Mouse (Mus musculus) hindbrain, embryonic 14.5 days (tissue): ENCODE measurements around the gene Efemp2. TPM values are rescaled to one million over a fixed set of nuclear protein-coding genes. Genes with fewer than 3 reads are reported as not detected.

ENCODE experiments used
- ATAC-seq: fragments of 200-750 bp; cut with Nextera tagmentation; 2 replicates; pipeline ENCODE4 v1.8.0; 2017; ENCODE audit warnings: moderate number of reproducible peaks, mild to moderate bottlenecking, moderate TSS enrichment, moderate library complexity; ENCODE audit not compliant: low FRiP score
- DNase-seq: peaks from one replicate; pipeline ENCODE4 v3.0.0-alpha.2; 2015; ENCODE audit warnings: low spot score
- H3K27ac ChIP-seq: fragments of 300-500 bp; sonication (generic); 2 replicates; pipeline ENCODE4 v1.5.1; 2014; ENCODE audit warnings: mild to moderate bottlenecking, moderate library complexity
- H3K27me3 ChIP-seq: fragments of 300-500 bp; sonication (generic); 2 replicates; pipeline ENCODE4 v1.6.1; 2014; ENCODE audit warnings: mild to moderate bottlenecking, low read length, mixed read lengths; ENCODE audit not compliant: control insufficient read depth, insufficient read depth
- H3K36me3 ChIP-seq: fragments of 300-500 bp; sonication (generic); replicated peaks from 2 replicates; pipeline ENCODE4 v1.6.1; 2014; ENCODE audit not compliant: control insufficient read depth, insufficient read depth
- H3K4me1 ChIP-seq: fragments of 300-500 bp; sonication (generic); replicated peaks from 2 replicates; pipeline ENCODE4 v1.6.1; 2014; ENCODE audit warnings: antibody characterized with exemption, low read length, mixed read lengths; ENCODE audit not compliant: control insufficient read depth, insufficient read depth
- H3K4me2 ChIP-seq: fragments of 300-500 bp; sonication (generic); replicated peaks from 2 replicates; pipeline ENCODE4 v1.6.1; 2014; ENCODE audit warnings: mild to moderate bottlenecking, moderate library complexity
- H3K4me3 ChIP-seq: fragments of 300-500 bp; sonication (generic); replicated peaks from 2 replicates; pipeline ENCODE4 v1.5.1; 2014; ENCODE audit warnings: mild to moderate bottlenecking, low read length
- H3K9ac ChIP-seq: fragments of 300-500 bp; sonication (generic); 2 replicates; pipeline ENCODE4 v1.6.1; 2014
- H3K9me3 ChIP-seq: fragments of 300-500 bp; sonication (generic); 2 replicates; pipeline ENCODE4 v1.6.1; 2016; ENCODE audit warnings: low read length; ENCODE audit not compliant: control insufficient read depth
- WGBS: fragments of 180-500 bp; shearing (Covaris S2); extraction: QIAGEN DNeasy Blood & Tissue Kit; methylation state at CpG from one replicate; pipeline ENCODE4 v1.1.7; 2014; 5-methylcytosine and 5-hydroxymethylcytosine counted together
- polyA plus RNA-seq: library from polyadenylated mRNA; unstranded; fragments of >200 nt; fragmentation: Nextera tagmentation; extraction: Ambion mirVana; gene quantifications from 2 replicates; pipeline ENCODE4 v1.2.1, GENCODE M21; 2014

Gene Efemp2
- polyA plus RNA-seq, 1 experiment from 2014 or later: 37.8 TPM

DNA sequence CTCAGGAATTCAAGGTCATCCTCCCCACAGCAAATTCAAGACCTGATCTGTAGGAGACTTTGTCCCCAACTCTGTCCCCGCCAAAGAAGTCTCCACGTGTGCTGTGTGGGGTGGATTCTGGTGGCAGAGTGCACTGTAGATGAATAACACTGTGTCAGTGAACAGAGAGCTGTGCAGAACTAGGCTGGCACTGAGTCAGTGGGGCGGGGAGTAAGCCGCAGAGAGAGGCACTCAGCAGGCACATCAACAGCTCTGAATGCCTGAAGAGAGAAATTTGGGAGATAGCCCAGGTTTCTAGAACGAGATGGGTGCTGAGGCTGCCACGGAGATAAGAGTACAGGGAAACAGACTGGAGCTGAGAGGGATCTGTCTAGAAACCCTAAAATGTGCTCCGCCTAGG lies 14.7 kb upstream of the Efemp2 start:
- DNase-seq (no peak), ATAC-seq (no peak)
- no peaks in the 10 kb centered on the region for H3K27me3 ChIP-seq
- H3K9me3 ChIP-seq: no peaks in the 10 kb centered on the region
- peaks cover 28% of the 10 kb centered on the region for H3K36me3 ChIP-seq
- H3K4me1 ChIP-seq: peaks cover 42% of the 10 kb centered on the region
- no peak overlapping the region for H3K27ac ChIP-seq
- no peak overlapping the region for H3K4me2 ChIP-seq
- no peak overlapping the region for H3K4me3 ChIP-seq
- 68% methylated on average over 7 of the region's 7 CpGs for WGBS
- H3K9ac ChIP-seq: no peak overlapping the region

DNA sequence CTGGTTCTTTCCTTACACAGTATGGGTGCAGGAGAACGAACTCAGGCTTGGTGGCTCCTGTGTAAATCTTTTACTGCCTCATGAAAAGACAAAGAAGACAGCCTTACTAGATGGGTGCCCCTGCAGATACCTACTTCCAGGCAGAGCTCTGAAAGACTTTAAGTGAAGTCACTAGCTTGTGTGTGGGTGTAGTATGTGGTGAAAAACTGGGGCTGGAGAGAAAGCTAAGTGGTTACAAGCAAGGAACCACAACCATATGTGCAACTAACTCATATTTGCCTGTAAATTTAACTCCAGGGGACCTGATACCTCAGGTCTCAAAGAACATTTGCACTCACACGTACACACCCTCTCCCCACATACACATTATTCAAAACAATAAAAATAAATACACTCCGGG lies 13.9 kb upstream of the Efemp2 start:
- Histone ChIP-seq H3K9ac (peak overlapping the region; percentile 82), H3K4me2 (peak overlapping the region; percentile 95), H3K9me3 (no peaks in the 10 kb centered on the region), H3K27me3 (no peaks in the 10 kb centered on the region), H3K4me3 (peak overlapping the region; percentile 69), H3K4me1 (peaks cover 47% of the 10 kb centered on the region), H3K36me3 (peaks cover 28% of the 10 kb centered on the region), H3K27ac (peak overlapping the region; percentile 73)
- ATAC-seq (no peak), DNase-seq (no peak)
- 26% methylated on average over 3 of the region's 3 CpGs for WGBS

DNA sequence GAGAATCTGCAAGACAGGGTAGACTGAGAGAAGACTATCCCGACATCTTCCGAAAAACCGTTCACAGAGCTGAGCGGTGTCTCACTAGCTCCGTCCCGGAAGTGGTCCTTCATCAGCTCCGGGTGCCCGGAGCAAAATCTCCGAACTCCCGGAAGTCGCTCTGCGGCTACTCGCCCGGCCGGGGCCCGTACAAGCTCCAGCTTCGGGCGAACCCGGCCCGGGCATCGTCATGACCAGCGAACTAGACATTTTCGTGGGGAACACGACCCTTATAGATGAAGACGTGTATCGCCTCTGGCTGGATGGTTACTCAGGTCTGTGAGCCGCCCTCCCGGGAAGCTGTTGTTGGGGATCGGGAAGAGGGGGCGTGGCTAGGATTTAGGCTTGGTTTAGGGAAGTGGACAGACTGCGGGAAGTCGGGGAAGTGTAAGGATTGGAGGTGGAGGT lies 13.3 kb upstream of the Efemp2 start, which contains the start of gene Fibp:
Gene Fibp (plus strand): TSS at position 151 of the 447 bp plus-strand sequence.
- DNase-seq (peak; percentile 96), ATAC-seq (peak; percentile 75)
- Histone ChIP-seq H3K9me3 (no peaks in the 10 kb centered on the region), H3K4me2 (peak within 1 kb of the TSS; percentile 95), H3K27ac (peak within 1 kb of the TSS; percentile 73), H3K4me3 (peak within 1 kb of the TSS; percentile 69), H3K36me3 (peaks cover 34% of the 10 kb centered on the region), H3K9ac (peak within 1 kb of the TSS; percentile 82), H3K4me1 (peaks cover 41% of the 10 kb centered on the region), H3K27me3 (no peaks in the 10 kb centered on the region)
- under 1% methylated on average over 32 of the region's 32 CpGs for WGBS

DNA sequence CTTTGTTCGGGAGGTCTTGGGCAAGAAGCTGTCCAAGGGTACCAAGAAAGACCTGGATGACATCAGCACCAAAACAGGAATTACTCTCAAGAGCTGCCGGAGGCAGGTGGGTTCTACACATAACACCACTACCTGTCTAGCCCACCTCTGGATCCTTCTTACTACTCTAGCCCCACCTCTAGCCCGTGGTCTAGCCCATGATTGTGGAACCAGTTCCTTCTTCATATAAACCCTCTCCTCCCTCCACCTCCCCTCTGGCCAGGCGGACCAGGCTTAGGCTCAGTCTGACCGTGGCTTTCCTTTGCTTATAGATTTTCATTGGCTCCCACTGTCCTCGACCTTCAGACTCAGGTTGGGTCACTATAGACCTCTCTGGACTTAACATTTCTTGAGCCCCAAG lies 12.3 kb upstream of the Efemp2 start:
- H3K36me3 ChIP-seq: peaks cover 42% of the 10 kb centered on the region
- no peaks in the 10 kb centered on the region for H3K27me3 ChIP-seq
- no peak for ATAC-seq
- peak overlapping the region; percentile 82 for H3K9ac ChIP-seq
- peak overlapping the region; percentile 95 for H3K4me2 ChIP-seq
- peak overlapping the region; percentile 69 for H3K4me3 ChIP-seq
- H3K4me1 ChIP-seq: peaks cover 32% of the 10 kb centered on the region
- WGBS: 86% methylated on average over 6 of the region's 6 CpGs
- no peak for DNase-seq
- no peaks in the 10 kb centered on the region for H3K9me3 ChIP-seq
- H3K27ac ChIP-seq: no peak overlapping the region; the same call in 1 of the 2 replicates

DNA sequence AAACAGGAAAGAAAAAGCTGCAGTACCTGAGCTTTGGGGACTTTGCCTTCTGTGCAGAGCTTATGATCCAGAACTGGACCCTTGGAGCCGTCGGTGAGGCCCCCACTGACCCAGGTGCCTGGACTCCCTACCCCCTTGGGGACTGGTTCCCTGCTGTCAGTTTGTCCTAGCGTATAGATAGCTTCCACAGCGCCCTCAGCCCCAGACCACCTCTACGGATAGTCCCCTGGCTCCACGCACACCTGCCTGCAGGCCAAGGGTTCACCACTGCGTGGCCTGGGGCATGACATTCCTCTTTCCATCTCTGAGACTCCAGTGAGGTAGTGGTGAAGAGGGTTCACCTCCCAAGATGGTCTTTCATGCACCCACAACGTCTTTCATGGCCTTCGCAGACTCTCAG lies 10.5 kb upstream of the Efemp2 start:
- H3K9ac ChIP-seq: no peak overlapping the region
- H3K4me2 ChIP-seq: no peak overlapping the region
- no peak overlapping the region for H3K27ac ChIP-seq
- WGBS: 90% methylated on average over 9 of the region's 9 CpGs
- peaks cover 24% of the 10 kb centered on the region for H3K4me1 ChIP-seq
- no peak for DNase-seq
- H3K4me3 ChIP-seq: no peak overlapping the region
- peaks cover 60% of the 10 kb centered on the region for H3K36me3 ChIP-seq
- H3K27me3 ChIP-seq: no peaks in the 10 kb centered on the region
- no peak for ATAC-seq
- H3K9me3 ChIP-seq: no peaks in the 10 kb centered on the region

DNA sequence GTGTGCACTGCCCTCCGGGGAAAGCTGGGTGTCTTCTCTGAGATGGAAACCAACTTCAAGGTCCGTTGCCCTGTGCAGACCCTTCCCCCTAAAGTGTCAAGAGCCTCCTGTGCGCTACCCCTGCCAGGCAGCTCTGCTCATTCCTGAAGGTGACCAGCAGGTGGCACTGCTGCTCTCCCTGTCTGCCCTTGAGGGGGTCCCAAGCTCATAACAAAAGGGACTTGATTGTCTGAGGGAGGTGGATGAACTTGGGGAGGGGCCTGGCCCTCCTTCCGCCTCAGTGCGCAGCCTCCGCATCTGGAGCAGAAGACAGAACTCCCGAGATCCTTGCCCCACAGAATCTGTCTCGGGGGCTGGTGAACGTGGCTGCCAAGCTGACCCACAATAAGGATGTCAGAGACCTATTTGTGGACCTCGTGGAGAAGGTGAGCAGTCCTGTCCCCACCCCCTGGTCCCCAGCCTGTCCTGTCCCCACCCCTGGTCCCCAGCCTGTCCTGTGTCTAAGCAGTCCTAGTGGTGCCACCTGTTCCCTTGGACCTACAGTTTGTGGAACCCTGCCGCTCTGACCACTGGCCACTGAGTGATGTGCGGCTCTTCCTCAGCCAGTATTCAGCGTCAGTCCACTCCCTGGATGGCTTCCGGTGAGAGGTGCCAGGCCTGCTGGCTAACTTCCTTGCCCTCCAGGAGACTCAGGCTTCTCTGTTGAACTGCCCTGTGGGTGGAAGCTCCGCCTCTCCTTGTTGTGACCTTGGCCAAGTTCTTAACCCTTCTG lies 9.8 kb upstream of the Efemp2 start:
- Histone ChIP-seq H3K4me2 (peak overlapping the region; percentile 48), H3K4me3 (peak overlapping the region; percentile 22), H3K9me3 (no peaks in the 10 kb centered on the region), H3K36me3 (peaks cover 60% of the 10 kb centered on the region), H3K27ac (peak overlapping the region; percentile 59), H3K27me3 (no peaks in the 10 kb centered on the region), H3K9ac (peak overlapping the region; percentile 56), H3K4me1 (peaks cover 24% of the 10 kb centered on the region)
- WGBS: 40% methylated on average over 15 of the region's 15 CpGs
- DNase-seq (peak; percentile 78), ATAC-seq (peak; percentile 32; the same call in 1 of the 2 replicates)

DNA sequence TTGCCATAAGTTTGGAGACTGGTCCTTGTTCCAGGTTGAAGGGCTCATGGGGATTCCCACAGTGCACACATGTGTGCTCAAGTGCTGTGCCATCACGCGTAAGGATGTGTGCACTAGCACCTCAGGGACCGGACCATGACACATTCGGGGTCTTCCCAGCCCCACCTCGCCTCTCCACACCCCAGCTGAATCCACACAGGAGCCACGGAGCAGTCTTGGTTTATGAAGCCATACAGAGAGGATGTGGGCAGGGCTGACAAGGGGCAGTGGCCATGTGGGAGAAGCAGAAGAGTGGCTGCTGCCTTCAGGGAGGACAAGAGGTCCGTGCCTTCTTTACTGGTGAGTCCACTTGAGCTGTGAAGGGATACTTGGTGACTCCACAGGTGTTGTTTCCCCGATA lies 8.7 kb upstream of the Efemp2 start:
- H3K27me3 ChIP-seq: no peaks in the 10 kb centered on the region
- ATAC-seq (no peak), DNase-seq (no peak)
- peaks cover 60% of the 10 kb centered on the region for H3K36me3 ChIP-seq
- no peak overlapping the region for H3K27ac ChIP-seq
- H3K9ac ChIP-seq: no peak overlapping the region
- WGBS: 94% methylated on average over 8 of the region's 8 CpGs
- no peak overlapping the region for H3K4me3 ChIP-seq
- H3K4me2 ChIP-seq: no peak overlapping the region
- no peaks in the 10 kb centered on the region for H3K9me3 ChIP-seq
- H3K4me1 ChIP-seq: peaks cover 19% of the 10 kb centered on the region

DNA sequence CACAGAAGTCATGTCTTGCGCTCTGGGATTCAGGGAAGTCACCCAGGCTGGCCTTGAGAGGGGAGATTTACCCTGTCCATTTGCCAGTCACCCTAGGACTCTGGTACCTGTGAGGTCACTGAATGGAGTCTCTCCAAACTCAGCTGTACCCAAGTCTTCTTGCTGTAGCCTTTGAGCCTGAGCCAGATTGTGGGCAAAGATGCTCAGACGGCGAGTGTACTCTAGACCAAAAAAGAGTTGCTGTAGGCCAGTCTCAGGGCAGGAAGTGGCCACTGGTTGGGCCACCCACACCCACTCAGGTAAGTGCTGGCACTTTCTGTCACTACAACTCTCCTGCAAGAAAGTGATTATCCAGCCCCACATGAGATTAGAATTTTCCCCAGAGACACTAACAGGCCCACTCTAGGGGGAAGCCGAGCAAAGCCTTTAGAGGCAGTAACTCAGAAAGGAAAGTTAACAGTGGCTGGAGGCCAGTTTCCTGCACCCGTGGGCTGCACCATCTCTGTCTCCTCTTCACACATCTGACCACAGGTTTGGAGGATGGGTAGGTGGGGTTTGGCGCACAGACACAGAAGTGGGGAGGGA lies 6.7 kb upstream of the Efemp2 start:
- Histone ChIP-seq H3K9ac (no peak overlapping the region), H3K36me3 (peaks cover 56% of the 10 kb centered on the region), H3K4me1 (peaks cover 8% of the 10 kb centered on the region; the same call in 1 of the 2 replicates), H3K4me2 (no peak overlapping the region), H3K9me3 (no peaks in the 10 kb centered on the region), H3K27me3 (no peaks in the 10 kb centered on the region), H3K27ac (no peak overlapping the region), H3K4me3 (no peak overlapping the region)
- DNase-seq (no peak), ATAC-seq (no peak)
- WGBS: 96% methylated on average over 6 of the region's 6 CpGs

DNA sequence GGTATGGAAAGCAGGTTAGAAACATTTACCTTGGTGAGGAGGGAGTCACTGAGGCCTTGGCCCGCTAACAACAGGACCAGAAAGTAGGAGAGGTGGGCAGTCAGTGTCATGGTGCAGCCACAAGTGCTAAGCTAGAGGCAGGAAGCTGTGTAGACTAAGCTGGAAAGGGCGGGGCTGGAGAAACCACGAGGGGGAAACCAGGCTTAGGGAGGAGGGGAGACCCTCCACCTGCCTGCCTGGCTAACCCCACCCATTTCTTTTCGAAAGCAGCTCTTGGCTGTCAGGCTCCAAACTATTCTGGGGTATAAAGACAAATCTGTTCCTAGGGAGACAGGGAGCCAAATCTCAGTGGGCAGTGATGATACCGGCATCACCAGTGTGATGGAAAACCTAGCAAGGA lies 5.4 kb upstream of the Efemp2 start, which contains the start of gene Ctsw:
Gene Ctsw (minus strand): TSS at position 134 of the 400 bp plus-strand sequence.
- H3K4me1 ChIP-seq: peaks cover 8% of the 10 kb centered on the region; the same call in 1 of the 2 replicates
- H3K27ac ChIP-seq: no peak within 1 kb of the TSS
- no peak for ATAC-seq
- no peak within 1 kb of the TSS for H3K9ac ChIP-seq
- H3K9me3 ChIP-seq: no peaks in the 10 kb centered on the region
- H3K4me3 ChIP-seq: no peak within 1 kb of the TSS
- no peaks in the 10 kb centered on the region for H3K27me3 ChIP-seq
- no peak for DNase-seq
- no peak within 1 kb of the TSS for H3K4me2 ChIP-seq
- peaks cover 43% of the 10 kb centered on the region for H3K36me3 ChIP-seq
- 60% methylated on average over 5 of the region's 5 CpGs for WGBS
